Mouse (Mus musculus) liver (tissue): ENCODE data around the gene Cers1.

Source experiments
- DNase-seq: peaks from one replicate; pipeline ENCODE4 v3.0.0-alpha.2; 2020; ENCODE audit warnings: mixed read lengths

The Cers1 gene

DNA sequence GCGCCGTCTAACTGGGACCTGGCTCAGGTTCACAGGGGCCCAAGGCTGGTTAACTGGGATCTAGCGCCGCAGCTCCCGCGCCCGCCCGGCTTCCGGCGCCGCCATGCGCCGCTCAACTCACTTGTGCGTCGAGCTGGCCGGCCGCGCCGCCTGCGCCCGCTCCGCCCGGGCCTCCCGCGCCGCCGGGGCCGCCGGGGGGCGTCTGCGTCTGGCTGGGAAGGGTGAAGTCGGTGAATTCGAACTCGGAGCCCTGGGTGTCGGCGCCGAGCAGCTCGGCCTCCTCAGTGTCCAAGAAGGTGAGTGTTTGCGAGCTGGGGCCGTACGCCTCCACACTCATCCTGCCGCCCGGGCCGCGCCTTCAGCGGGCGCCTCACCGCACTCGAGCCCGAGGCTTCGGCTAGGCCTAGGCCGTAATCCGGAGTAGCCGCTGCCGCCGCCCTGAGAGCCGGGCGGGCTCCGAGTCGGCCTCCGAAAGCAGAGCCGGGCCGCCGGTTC lies 37.1 kb downstream of the Cers1 start:
- DNase-seq = peak; percentile 68

DNA sequence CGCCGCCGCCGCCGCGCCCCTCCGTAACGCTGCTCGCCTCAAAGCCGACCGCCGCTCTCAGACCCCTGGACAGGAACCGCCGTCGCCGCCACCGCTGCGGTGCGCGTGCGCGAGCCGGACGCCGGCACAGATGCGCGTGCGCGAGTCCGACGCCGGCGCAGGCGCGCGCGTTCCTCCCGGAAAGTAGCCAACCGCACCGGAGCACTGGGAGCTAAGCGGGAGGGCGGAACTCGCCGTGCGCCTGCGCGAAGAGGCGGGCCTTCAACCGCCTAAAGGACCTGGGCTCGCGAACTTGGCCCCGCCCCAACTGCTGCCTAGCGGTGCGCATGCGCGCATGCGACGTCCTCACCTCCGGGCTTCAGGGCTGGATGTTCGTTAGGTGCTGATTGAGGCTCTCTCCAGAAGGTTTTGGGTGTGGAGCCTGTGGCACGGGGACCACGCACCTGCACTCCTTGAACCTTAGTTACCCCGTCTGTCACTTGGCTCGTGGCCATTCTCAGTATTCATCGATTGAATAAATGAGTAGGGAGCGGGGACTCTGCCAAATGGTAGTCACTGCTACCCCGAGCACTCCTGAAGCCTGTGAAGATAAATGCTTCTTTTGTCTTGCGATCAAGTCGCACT lies 37.7 kb downstream of the Cers1 start, which contains the start of gene Upf1:
Gene Upf1 (minus strand): TSS at position 85 of the 624 bp plus-strand sequence.
- peak; percentile 100 for DNase-seq

DNA sequence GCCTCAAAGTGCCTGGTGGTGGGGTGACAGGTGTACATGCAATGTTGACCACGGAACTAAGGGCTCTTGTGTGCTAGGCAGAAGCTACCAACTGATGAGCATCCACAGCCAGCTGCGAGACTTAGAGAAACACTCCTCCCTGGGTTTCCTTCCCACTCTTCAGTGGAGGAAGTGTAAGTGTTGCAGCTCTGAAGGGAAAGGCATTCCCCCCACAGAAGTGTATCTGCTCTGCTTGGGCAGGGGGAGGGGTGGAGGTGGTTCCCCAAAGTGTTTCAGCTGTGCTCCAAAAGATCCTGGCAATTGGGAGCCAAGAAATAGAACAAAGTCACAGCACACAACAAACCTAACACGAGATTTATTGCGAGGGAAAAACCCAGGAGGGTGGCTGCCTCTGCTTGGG lies 38.4 kb downstream of the Cers1 start:
- no peak for DNase-seq

DNA sequence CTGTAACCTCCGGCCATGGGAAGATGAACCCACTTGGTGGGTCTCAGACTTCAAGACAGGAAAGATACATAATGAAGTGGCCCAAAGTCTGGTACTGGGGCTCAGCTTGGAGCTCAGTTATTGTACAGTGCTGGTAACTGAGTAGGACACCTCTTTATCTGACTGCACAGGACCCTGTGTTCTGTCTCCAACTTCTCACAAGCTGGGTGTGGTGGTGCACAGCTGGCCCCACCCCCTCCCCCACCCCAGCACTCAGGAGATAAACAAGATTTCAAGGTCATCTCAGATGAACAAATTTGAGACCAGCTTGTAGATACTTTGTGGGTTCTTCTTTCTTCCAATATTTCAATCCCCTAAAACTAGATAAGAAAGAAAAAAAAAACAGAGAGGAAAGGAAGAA lies 40.5 kb downstream of the Cers1 start:
- peak; percentile 85 for DNase-seq

DNA sequence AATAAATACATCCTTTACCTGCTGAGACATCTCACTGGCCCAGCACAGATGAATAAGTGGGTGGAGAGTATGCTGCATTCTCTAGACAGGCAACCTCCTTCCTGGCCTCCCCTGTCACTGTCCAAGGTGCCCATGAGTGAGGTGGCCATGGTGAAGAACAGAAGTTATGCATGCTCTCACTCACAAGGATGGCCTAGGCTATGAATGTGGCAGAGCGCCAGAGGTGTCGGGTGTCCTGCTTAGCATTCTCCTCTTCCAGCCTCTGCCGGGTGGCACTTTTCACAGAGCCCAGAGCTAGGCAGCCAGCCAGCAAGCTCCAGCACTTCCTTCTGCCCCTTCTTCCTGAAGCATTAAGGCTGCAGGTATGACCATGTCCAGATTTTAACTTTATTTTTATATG lies 43.8 kb downstream of the Cers1 start:
- no peak for DNase-seq

DNA sequence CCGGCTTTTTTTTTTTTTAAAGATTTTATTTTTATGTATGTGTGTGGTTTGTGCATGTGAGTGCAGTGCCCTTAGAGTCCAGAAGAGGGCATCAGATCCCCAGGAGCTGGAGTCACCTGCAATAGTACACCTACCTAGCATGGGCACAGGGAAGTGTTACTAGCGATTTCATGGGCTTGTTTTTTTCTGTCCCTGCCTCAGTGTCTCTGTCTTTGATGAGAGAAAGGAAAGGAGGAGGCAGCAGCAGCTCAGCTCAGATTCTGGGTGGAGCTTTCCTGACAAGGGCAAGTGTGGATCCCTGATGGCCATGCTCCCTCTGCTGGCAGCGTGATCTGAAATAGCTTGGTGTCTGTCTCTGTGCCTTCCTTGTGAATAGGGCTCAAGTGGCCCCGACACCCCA lies 45.2 kb downstream of the Cers1 start:
- peak; percentile 71 for DNase-seq

DNA sequence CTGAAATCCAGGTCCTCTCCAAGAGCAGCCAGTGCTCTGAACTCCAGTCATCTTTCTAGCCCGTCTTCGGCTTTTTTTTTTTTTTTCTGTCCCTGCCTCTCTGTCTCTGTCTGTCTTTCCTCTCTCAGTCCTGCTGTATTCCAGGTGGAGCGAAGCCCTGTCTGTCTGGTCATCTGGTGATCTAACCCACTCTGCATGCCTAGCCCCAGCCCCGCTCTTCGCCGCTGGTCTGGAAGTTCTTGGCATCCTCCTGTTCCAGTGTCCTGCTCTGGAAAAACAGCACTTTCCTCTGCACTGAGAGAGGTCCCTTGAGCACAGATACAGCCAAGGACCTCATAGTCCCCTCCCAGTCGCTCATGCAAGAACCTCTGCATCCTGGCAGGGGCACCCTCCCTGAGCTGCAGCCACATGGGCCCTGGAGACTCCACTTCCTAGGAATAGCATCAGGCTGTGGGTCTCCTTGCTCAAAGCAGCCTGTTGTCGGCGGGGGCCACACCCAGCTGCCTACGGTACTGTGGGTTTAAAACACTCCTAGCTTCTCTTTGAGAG lies 46.0 kb downstream of the Cers1 start:
- DNase-seq = no peak

DNA sequence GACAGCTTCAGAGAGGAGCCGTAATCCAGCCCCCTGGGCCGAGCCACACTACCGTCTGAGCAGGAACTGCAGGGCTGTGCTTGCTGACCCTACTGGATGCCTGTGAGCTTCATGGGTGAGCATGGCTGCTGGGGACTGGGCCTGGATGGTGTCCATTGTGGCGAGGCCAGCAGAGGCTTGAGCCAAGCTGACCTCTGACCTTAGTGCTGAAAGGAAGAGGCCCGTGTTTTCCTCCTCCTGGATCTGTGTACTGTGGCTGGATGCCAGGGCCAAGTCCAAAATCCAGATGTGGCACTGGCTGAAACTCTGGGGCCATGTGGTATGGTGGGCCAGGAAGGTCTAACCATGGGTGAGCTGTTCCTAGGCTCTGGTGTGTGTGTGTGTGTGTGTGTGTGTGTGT lies 48.5 kb downstream of the Cers1 start:
- peak; percentile 47 for DNase-seq

DNA sequence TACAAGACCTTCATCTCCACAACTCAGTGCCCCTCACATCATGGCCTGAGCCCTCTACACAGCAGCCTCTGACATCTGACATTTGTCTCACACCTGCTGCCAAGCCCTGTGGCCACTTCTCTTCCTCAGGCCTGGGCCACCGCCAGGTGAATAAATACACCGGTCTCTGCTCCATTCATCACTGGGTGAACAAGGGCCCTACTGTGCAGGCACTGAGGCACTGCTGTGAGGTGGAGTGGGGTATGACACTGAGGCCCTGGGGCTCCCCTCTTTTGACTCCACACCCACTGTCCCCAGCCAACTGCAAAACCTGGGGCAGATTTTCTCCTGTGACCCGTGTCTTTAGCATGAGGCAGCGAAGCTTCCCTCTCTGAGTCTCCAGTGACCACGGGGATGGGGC lies 51.0 kb downstream of the Cers1 start:
- DNase-seq = no peak

DNA sequence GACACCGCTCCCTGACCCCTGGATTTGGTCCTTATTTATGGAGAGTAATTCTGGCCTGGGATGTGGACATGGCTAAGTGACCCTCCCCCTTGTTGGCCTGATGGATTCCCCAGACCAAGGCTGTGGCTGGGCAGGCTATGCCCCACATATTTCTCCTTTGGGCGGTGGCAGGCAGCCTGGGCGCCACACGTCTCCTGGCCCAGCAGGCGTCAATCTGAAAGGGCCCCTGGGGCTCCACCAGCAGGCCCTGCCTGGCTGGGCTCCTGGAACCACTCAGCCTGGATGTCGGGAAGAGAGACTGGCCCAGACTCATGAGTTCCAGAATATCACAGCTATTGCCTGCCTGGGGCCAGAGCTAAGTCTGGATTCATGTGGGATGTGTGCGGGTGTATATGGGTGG lies 54.9 kb downstream of the Cers1 start:
- no peak for DNase-seq

DNA sequence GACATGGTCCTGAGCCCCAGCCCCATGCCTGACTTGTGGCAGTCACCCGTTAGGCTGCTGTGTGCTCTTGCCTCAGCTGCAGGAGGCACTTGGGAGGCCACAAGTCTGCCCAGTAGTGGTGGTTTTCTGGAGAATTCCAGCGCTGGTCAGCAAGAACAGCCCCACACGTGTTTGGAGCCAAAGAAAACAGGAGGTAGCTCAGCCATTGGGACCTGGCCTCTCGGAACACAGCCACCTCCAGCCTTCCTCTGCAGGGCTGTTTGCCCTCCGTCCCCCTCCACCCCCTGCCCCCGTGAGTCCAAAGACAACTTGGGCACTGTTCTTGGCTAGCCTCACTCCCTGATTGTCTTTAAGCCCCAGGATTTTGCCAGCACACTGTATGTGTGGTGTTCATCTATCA lies 56.4 kb downstream of the Cers1 start:
- DNase-seq = no peak

DNA sequence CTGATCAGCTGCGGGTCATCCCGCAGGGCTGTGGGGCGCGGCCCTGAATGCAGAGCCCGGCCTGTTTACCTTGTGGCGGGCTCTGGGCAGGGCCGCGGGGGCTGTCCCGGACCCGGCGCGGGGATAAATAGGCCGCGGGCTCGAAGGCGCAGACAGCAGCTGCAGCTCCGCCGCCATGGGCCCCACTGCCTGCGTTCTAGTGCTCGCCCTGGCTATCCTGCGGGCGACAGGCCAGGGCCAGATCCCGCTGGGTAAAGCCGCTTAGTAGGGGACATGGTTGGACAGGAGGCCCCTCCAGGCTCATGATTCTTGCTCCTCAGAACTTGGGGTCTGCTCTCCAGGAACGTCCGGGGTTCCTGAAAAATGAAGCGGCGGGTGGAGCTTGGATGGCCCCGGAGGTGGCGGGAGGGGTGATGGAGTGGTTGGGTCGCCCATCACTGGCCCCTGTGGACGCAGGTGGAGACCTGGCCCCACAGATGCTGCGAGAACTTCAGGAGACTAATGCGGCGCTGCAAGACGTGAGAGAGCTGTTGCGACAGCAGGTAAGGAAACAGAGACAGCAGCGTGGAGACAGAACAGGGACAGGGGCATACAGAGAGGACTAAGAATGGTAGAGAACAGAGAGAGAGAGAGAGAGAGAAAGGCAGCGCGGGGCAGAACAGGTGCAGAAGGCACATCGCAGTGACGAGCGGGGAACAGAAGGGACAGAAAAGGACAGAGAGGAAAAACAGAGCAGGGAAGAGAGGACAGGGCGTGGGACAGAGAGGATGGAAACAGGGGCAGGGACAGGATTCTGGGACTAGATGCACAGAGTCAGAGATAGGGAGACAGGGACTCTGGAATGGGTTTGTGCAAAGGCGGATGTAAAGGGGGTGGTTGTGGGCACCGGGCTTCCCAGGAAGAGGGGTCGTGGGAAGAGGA lies 58.1 kb downstream of the Cers1 start, which contains the start of gene Comp:
Gene Comp (plus strand): TSS at position 162 of the 921 bp plus-strand sequence.
- no peak for DNase-seq

DNA sequence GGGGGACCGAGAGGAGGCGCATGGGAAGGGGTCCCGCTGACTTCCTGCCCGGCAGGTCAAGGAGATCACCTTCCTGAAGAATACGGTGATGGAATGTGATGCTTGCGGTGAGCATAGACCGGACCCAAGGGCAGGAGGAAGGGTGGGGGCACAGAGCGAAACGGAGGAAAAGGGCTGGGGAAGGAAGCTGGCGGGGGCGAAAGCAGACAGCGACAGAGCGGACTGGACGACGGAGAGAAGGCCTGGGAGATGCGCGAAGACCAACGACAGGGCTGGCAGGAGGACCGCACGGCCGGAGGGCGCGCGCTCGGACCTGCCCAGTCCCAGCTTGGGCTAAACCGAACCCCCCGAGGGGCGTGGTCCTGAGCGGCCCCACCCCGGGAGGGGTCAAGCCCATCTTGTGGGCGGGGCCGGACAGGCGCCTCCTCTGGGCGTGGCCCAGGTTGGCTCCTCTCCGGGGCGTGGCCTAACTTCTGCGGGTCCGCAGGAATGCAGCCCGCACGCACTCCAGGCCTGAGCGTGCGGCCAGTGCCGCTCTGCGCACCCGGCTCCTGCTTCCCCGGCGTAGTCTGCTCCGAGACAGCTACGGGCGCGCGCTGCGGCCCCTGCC lies 58.8 kb downstream of the Cers1 start:
- peak; percentile 87 for DNase-seq

DNA sequence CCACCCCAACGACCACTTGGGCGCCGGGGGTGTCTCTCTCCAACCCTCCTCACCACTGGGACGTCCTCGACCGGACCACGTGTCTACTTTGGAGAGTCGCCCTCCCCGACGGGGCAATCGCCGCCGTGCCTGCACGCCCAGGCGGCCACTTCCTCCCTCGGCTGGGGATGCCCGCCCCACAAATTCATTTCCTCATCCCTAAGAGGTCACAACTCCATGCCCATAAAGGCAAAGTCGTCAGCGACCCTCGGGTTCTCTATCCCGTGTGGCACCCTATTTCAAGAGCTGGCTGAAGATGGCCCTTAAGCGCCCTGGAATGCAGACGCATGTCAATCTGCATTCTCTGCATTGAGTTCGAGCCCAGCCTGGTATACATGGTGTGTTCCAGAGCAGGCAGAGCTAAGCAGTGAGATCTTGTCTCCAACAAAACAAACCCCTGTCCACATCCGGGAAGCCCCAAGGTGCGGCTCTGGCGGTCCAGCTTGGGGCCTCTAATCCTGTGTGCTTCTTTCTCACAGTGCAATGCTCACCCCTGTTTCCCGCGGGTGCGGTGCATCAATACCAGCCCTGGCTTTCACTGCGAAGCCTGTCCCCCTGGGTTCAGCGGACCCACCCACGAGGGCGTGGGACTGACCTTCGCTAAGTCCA lies 59.8 kb downstream of the Cers1 start:
- no peak for DNase-seq

DNA sequence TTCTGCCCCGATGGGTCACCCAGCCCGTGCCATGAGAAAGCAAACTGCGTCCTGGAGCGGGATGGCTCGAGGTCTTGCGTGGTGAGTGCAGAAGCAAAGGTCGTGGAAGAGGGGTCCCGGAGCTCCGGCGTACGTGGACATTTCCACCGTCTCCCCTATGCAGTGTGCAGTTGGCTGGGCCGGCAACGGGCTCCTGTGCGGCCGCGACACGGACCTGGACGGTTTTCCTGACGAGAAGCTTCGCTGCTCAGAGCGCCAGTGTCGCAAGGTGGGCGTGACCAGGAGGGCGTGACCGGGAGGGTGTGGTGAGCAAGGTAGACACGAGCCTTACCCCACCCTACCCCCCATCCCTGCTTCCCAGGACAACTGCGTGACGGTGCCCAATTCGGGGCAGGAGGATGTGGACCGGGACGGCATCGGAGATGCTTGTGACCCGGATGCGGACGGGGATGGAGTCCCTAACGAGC lies 60.7 kb downstream of the Cers1 start:
- peak; percentile 41 for DNase-seq

DNA sequence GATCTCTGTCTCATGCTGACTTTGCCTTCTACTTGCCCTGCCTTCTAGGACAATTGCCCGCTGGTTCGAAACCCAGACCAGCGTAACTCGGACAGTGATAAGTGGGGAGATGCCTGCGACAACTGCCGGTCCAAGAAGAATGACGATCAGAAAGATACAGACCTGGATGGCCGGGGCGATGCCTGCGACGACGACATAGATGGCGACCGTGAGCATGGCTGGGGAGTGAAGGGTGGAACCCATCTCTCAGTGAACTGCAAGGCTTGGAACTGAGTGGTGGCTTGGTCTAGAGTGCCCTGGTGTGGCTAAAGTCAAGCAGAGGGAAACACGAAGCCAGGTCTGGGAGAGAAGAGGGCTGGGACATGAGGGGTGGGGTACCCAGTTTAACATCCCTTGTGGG lies 61.5 kb downstream of the Cers1 start:
- DNase-seq = no peak

DNA sequence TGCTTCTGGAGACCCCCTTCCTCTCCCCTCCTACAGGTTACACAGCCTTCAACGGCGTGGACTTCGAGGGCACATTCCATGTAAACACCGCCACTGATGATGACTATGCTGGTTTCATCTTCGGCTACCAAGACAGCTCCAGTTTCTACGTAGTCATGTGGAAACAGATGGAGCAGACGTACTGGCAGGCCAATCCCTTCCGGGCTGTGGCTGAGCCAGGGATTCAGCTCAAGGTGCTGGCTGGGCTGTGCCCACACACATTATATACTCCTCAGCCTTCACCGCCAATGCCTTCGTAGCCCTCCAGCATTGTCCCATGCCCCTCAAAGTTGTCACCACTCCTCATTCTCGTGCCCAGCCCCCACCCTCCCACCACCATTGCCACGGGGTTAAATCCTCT lies 64.5 kb downstream of the Cers1 start:
- no peak for DNase-seq
